Mouse (Mus musculus) liver, postnatal 0 days (tissue): ENCODE measurements at regions not wholly inside any gene's neighbourhood (a gene's known extent, or its start where the extent isn't known, plus 50 kb on each side); places are given as distances from the start of the nearest gene placed in this dataset.

Experiments used
- CTCF ChIP-seq: sonication (generic); IDR thresholded peaks from 2 replicates; pipeline ENCODE4 v1.5.1; 2016; ENCODE audit warnings: antibody characterized with exemption, low read depth
- EP300 ChIP-seq: IDR thresholded peaks from 2 replicates; pipeline ENCODE4 v1.6.1; 2016; ENCODE audit warnings: antibody characterized with exemption, low read depth, mild to moderate bottlenecking

DNA sequence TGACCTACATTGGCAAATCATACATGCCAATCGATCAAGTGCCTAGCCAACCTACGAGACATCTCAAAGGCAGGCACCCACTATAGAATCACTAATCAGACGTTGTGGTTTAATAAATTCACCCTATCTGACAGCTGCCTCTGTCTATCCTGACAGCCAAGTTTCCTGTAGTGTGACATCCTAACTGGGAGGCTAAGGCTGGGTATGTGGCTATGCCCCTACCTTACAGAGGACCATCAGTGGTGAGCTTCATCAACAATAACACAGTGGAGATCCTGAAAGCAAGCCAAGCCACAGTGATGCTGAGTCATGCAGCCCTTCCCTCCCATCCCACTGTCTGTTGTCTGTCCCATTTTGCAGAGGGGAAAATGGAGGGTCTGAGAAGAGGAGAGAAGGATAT lies 630.7 kb downstream of the Sox6 start:
- TF ChIP-seq EP300 (no peak), CTCF (no peak)
